Mouse (Mus musculus) hindbrain, embryonic 11.5 days (tissue): ENCODE measurements around the gene Ang2. TPM values are rescaled to one million over a fixed set of nuclear protein-coding genes. Genes with fewer than 3 reads are reported as not detected.

ENCODE experiments used
- ATAC-seq: fragments of 200-750 bp; cut with Nextera tagmentation; 2 replicates; pipeline ENCODE4 v1.8.0; 2017; ENCODE audit warnings: mild to moderate bottlenecking, moderate TSS enrichment, moderate library complexity; ENCODE audit not compliant: low FRiP score
- DNase-seq: peaks from one replicate; pipeline ENCODE4 v3.0.0-alpha.2; 2015; ENCODE audit warnings: low spot score
- H3K27ac ChIP-seq: fragments of 300-500 bp; sonication (generic); 2 replicates; pipeline ENCODE4 v1.5.1; 2014; ENCODE audit warnings: mild to moderate bottlenecking, low read depth, low read length
- H3K27me3 ChIP-seq: fragments of 300-500 bp; sonication (generic); 2 replicates; pipeline ENCODE4 v1.6.1; 2014; ENCODE audit warnings: mild to moderate bottlenecking, low read length, moderate library complexity, mixed read lengths; ENCODE audit not compliant: control insufficient read depth, insufficient read depth
- H3K36me3 ChIP-seq: fragments of 300-500 bp; sonication (generic); 2 replicates; pipeline ENCODE4 v1.6.1; 2014; ENCODE audit warnings: mild to moderate bottlenecking, low read length, moderate library complexity, mixed read lengths; ENCODE audit not compliant: control insufficient read depth, insufficient read depth
- H3K4me1 ChIP-seq: fragments of 300-500 bp; sonication (generic); replicated peaks from 2 replicates; pipeline ENCODE4 v1.6.1; 2014; ENCODE audit warnings: low read length, mixed read lengths; ENCODE audit not compliant: control insufficient read depth, insufficient read depth
- H3K4me2 ChIP-seq: fragments of 300-500 bp; sonication (generic); replicated peaks from 2 replicates; pipeline ENCODE4 v1.6.1; 2014; ENCODE audit warnings: mild to moderate bottlenecking, low read depth, low read length
- H3K4me3 ChIP-seq: fragments of 300-500 bp; sonication (generic); 2 replicates; pipeline ENCODE4 v1.5.1; 2014; ENCODE audit warnings: low read depth, low read length
- H3K9ac ChIP-seq: fragments of 300-500 bp; sonication (generic); 2 replicates; pipeline ENCODE4 v1.6.1; 2014; ENCODE audit warnings: low read depth, low read length
- H3K9me3 ChIP-seq: fragments of 300-500 bp; sonication (generic); 2 replicates; pipeline ENCODE4 v1.6.1; 2016; ENCODE audit warnings: low read length; ENCODE audit not compliant: control insufficient read depth
- WGBS: fragments of 180-500 bp; shearing (Covaris S2); extraction: QIAGEN DNeasy Blood & Tissue Kit; methylation state at CpG from one replicate; pipeline ENCODE4 v1.1.7; 2014; 5-methylcytosine and 5-hydroxymethylcytosine counted together
- polyA plus RNA-seq: library from polyadenylated mRNA; unstranded; fragments of >200 nt; fragmentation: Nextera tagmentation; extraction: Ambion mirVana; gene quantifications from 2 replicates; pipeline ENCODE4 v1.2.1, GENCODE M21; 2014

The Ang2 gene
- polyA plus RNA-seq, 1 experiment from 2014 or later, result not detected

GRCm38 (mm10) chr14:51157072-51157471 is 41.9 kb downstream of the Ang2 start:
- Histone ChIP-seq H3K4me2 (no peak overlapping the region), H3K36me3 (no peaks in the 10 kb centered on the region), H3K9me3 (no peaks in the 10 kb centered on the region), H3K4me3 (no peak overlapping the region), H3K9ac (no peak overlapping the region), H3K27ac (no peak overlapping the region), H3K4me1 (no peaks in the 10 kb centered on the region), H3K27me3 (no peaks in the 10 kb centered on the region)
- WGBS, result 100% methylated on average over 1 of the region's 1 CpGs
- DNase-seq (no peak), ATAC-seq (no peak)

- WGBS, result 68% methylated on average over 4 of the region's 4 CpGs
- Histone ChIP-seq H3K27me3 (no peaks in the 10 kb centered on the region), H3K9ac (no peak overlapping the region)
These were observed 42.2 kb downstream of the Ang2 start for GRCm38 (mm10) chr14:51156736-51157068.

GRCm38 (mm10) chr14:51156056-51156735 is 42.8 kb downstream of the Ang2 start:
- Histone ChIP-seq H3K9ac (no peak overlapping the region), H3K4me3 (no peak overlapping the region), H3K9me3 (no peaks in the 10 kb centered on the region), H3K27ac (no peak overlapping the region), H3K4me1 (no peaks in the 10 kb centered on the region), H3K36me3 (no peaks in the 10 kb centered on the region), H3K27me3 (no peaks in the 10 kb centered on the region), H3K4me2 (no peak overlapping the region)
- ATAC-seq (no peak), DNase-seq (no peak)
- 87% methylated on average over 5 of the region's 5 CpGs for WGBS

More at GRCm38 (mm10) chr14:51156736-51157068, 42.2 kb downstream of the Ang2 start:
- H3K9me3 ChIP-seq, result no peaks in the 10 kb centered on the region
- H3K4me3 ChIP-seq, result no peak overlapping the region
- ATAC-seq (no peak), DNase-seq (no peak)
- H3K36me3 ChIP-seq, result no peaks in the 10 kb centered on the region
- H3K27ac ChIP-seq, result no peak overlapping the region
- no peaks in the 10 kb centered on the region for H3K4me1 ChIP-seq
- H3K4me2 ChIP-seq, result no peak overlapping the region

GRCm38 (mm10) chr14:51152249-51152870 is 46.6 kb downstream of the Ang2 start:
- H3K27me3 ChIP-seq, result no peaks in the 10 kb centered on the region
- H3K4me3 ChIP-seq, result no peak overlapping the region
- 85% methylated on average over 5 of the region's 5 CpGs for WGBS
- H3K9me3 ChIP-seq, result no peaks in the 10 kb centered on the region
- H3K36me3 ChIP-seq, result no peaks in the 10 kb centered on the region
- H3K27ac ChIP-seq, result no peak overlapping the region
- ATAC-seq (no peak), DNase-seq (no peak)
- H3K9ac ChIP-seq, result no peak overlapping the region
- no peaks in the 10 kb centered on the region for H3K4me1 ChIP-seq
- H3K4me2 ChIP-seq, result no peak overlapping the region

- Histone ChIP-seq H3K4me2 (no peak overlapping the region), H3K4me3 (no peak overlapping the region), H3K36me3 (no peaks in the 10 kb centered on the region), H3K27me3 (no peaks in the 10 kb centered on the region), H3K4me1 (no peaks in the 10 kb centered on the region), H3K27ac (no peak overlapping the region), H3K9ac (no peak overlapping the region), H3K9me3 (no peaks in the 10 kb centered on the region)
- no peak for ATAC-seq
- 92% methylated on average over 3 of the region's 3 CpGs for WGBS
- no peak for DNase-seq
These were observed 48.6 kb downstream of the Ang2 start for GRCm38 (mm10) chr14:51150206-51150831.

- Histone ChIP-seq H3K27ac (no peak overlapping the region), H3K4me2 (no peak overlapping the region), H3K9me3 (no peaks in the 10 kb centered on the region), H3K4me1 (no peaks in the 10 kb centered on the region), H3K9ac (no peak overlapping the region), H3K27me3 (no peaks in the 10 kb centered on the region), H3K36me3 (no peaks in the 10 kb centered on the region), H3K4me3 (no peak overlapping the region)
- DNase-seq (no peak), ATAC-seq (no peak)
- 71% methylated on average over 5 of the region's 5 CpGs for WGBS
These were observed 49.8 kb downstream of the Ang2 start for GRCm38 (mm10) chr14:51149164-51149563.

- Histone ChIP-seq H3K9ac (no peak overlapping the region), H3K4me1 (no peaks in the 10 kb centered on the region), H3K4me3 (no peak overlapping the region), H3K36me3 (no peaks in the 10 kb centered on the region), H3K27ac (no peak overlapping the region), H3K9me3 (no peaks in the 10 kb centered on the region), H3K27me3 (no peaks in the 10 kb centered on the region), H3K4me2 (no peak overlapping the region)
- WGBS, result 61% methylated on average over 3 of the region's 3 CpGs
- ATAC-seq (no peak), DNase-seq (no peak)
These were observed 50.9 kb downstream of the Ang2 start for GRCm38 (mm10) chr14:51148006-51148405.

GRCm38 (mm10) chr14:51146685-51147084 is 52.3 kb downstream of the Ang2 start, which contains the start of gene Rnase1:
Gene Rnase1, minus strand, starts transcription at chr14:51146785.
- H3K4me2 ChIP-seq, result no peak within 1 kb of the TSS
- H3K27me3 ChIP-seq, result no peaks in the 10 kb centered on the region
- H3K4me3 ChIP-seq, result no peak within 1 kb of the TSS
- WGBS, result 43% methylated on average over 2 of the region's 2 CpGs
- H3K4me1 ChIP-seq, result no peaks in the 10 kb centered on the region
- ATAC-seq, result no peak; the same call in 1 of the 2 replicates
- H3K9me3 ChIP-seq, result no peaks in the 10 kb centered on the region
- no peak within 1 kb of the TSS for H3K27ac ChIP-seq
- no peaks in the 10 kb centered on the region for H3K36me3 ChIP-seq
- DNase-seq, result no peak
- H3K9ac ChIP-seq, result no peak within 1 kb of the TSS

- DNase-seq (no peak), ATAC-seq (no peak)
- Histone ChIP-seq H3K4me3 (no peak overlapping the region), H3K27me3 (no peaks in the 10 kb centered on the region), H3K4me1 (no peaks in the 10 kb centered on the region), H3K36me3 (no peaks in the 10 kb centered on the region), H3K4me2 (no peak overlapping the region), H3K9ac (no peak overlapping the region), H3K27ac (no peak overlapping the region), H3K9me3 (no peaks in the 10 kb centered on the region)
- 83% methylated on average over 6 of the region's 6 CpGs for WGBS
These were observed 53.4 kb downstream of the Ang2 start for GRCm38 (mm10) chr14:51145521-51145920.
